Mouse (Mus musculus) midbrain, embryonic 16.5 days (tissue): ENCODE results near the gene Atp6v1e2. TPM values are rescaled to one million over a fixed set of nuclear protein-coding genes. Genes with fewer than 3 reads are reported as not detected.

Experiments
- ATAC-seq: fragments of 200-750 bp; cut with Nextera tagmentation; 2 replicates; pipeline ENCODE4 v1.8.0; 2017; ENCODE audit warnings: moderate TSS enrichment
- H3K27ac ChIP-seq: fragments of 300-500 bp; sonication (generic); 2 replicates; pipeline ENCODE4 v1.5.1; 2014; ENCODE audit warnings: mild to moderate bottlenecking, low read length, mixed read lengths
- H3K27me3 ChIP-seq: fragments of 300-500 bp; sonication (generic); 2 replicates; pipeline ENCODE4 v1.6.1; 2014; ENCODE audit warnings: low read depth, low read length, mixed read lengths; ENCODE audit not compliant: control insufficient read depth, insufficient read depth
- H3K36me3 ChIP-seq: fragments of 300-500 bp; sonication (generic); 2 replicates; pipeline ENCODE4 v1.6.1; 2014; ENCODE audit warnings: mild to moderate bottlenecking, low read length, moderate library complexity, mixed read lengths; ENCODE audit not compliant: control insufficient read depth, insufficient read depth
- H3K4me1 ChIP-seq: fragments of 300-500 bp; sonication (generic); 2 replicates; pipeline ENCODE4 v1.6.1; 2014; ENCODE audit warnings: mild to moderate bottlenecking, low read length, mixed read lengths; ENCODE audit not compliant: control insufficient read depth, insufficient read depth
- H3K4me2 ChIP-seq: fragments of 300-500 bp; sonication (generic); 2 replicates; pipeline ENCODE4 v1.6.1; 2014; ENCODE audit warnings: mild to moderate bottlenecking, low read length, mixed read lengths
- H3K4me3 ChIP-seq: fragments of 300-500 bp; sonication (generic); 2 replicates; pipeline ENCODE4 v1.5.1; 2014; ENCODE audit warnings: low read depth, mild to moderate bottlenecking, low read length, moderate library complexity, mixed read lengths
- H3K9ac ChIP-seq: fragments of 300-500 bp; sonication (generic); 2 replicates; pipeline ENCODE4 v1.6.1; 2014; ENCODE audit warnings: low read depth, low read length, mixed read lengths
- H3K9me3 ChIP-seq: fragments of 300-500 bp; sonication (generic); replicated peaks from 2 replicates; pipeline ENCODE4 v1.6.1; 2014; ENCODE audit warnings: mild to moderate bottlenecking, low read length, mixed read lengths; ENCODE audit not compliant: control insufficient read depth, poor library complexity, severe bottlenecking
- WGBS: fragments of 180-500 bp; shearing (Covaris S2); extraction: QIAGEN DNeasy Blood & Tissue Kit; methylation state at CpG from one replicate; pipeline ENCODE4 v1.1.7; 2014; 5-methylcytosine and 5-hydroxymethylcytosine counted together
- polyA plus RNA-seq: library from polyadenylated mRNA; unstranded; fragments of >200 nt; fragmentation: Nextera tagmentation; extraction: Ambion mirVana; gene quantifications from 2 replicates; pipeline ENCODE4 v1.2.1, GENCODE M21; 2015

Gene Atp6v1e2
- polyA plus RNA-seq, 1 experiment from 2014 or later, result not detected

GRCm38 (mm10) chr17:86905297-86906135, 42.2 kb downstream of the Atp6v1e2 start:
- ATAC-seq, result peak; percentile 69
- Histone ChIP-seq H3K4me1 (peaks cover 10% of the 10 kb centered on the region), H3K9me3 (no peaks in the 10 kb centered on the region), H3K9ac (no peak overlapping the region), H3K4me2 (no peak overlapping the region), H3K36me3 (no peaks in the 10 kb centered on the region), H3K27me3 (no peaks in the 10 kb centered on the region), H3K27ac (peak overlapping the region; percentile 50), H3K4me3 (no peak overlapping the region)
- WGBS, result 12% methylated on average over 19 of the region's 19 CpGs

GRCm38 (mm10) chr17:86904206-86904605, 43.5 kb downstream of the Atp6v1e2 start:
- ATAC-seq, result no peak
- H3K4me3 ChIP-seq, result no peak overlapping the region
- no peaks in the 10 kb centered on the region for H3K27me3 ChIP-seq
- no peak overlapping the region for H3K27ac ChIP-seq
- H3K9ac ChIP-seq, result no peak overlapping the region
- no peak overlapping the region for H3K4me2 ChIP-seq
- peaks cover 11% of the 10 kb centered on the region for H3K4me1 ChIP-seq
- no peaks in the 10 kb centered on the region for H3K36me3 ChIP-seq
- WGBS, result 78% methylated on average over 3 of the region's 3 CpGs
- H3K9me3 ChIP-seq, result no peaks in the 10 kb centered on the region

GRCm38 (mm10) chr17:86903596-86903995, 44.1 kb downstream of the Atp6v1e2 start:
- 64% methylated on average over 7 of the region's 7 CpGs for WGBS
- H3K27ac ChIP-seq, result no peak overlapping the region
- H3K9ac ChIP-seq, result no peak overlapping the region
- H3K36me3 ChIP-seq, result no peaks in the 10 kb centered on the region
- H3K4me1 ChIP-seq, result peaks cover 11% of the 10 kb centered on the region
- ATAC-seq, result no peak
- H3K4me3 ChIP-seq, result no peak overlapping the region
- H3K27me3 ChIP-seq, result no peaks in the 10 kb centered on the region
- no peak overlapping the region for H3K4me2 ChIP-seq
- H3K9me3 ChIP-seq, result no peaks in the 10 kb centered on the region

- no peaks in the 10 kb centered on the region for H3K36me3 ChIP-seq
- H3K4me3 ChIP-seq, result no peak overlapping the region
- no peak overlapping the region for H3K9ac ChIP-seq
- H3K27ac ChIP-seq, result no peak overlapping the region
- no peak overlapping the region for H3K4me2 ChIP-seq
- H3K9me3 ChIP-seq, result no peaks in the 10 kb centered on the region
- H3K4me1 ChIP-seq, result peaks cover 11% of the 10 kb centered on the region
- WGBS, result 94% methylated on average over 14 of the region's 14 CpGs
- no peak for ATAC-seq
- H3K27me3 ChIP-seq, result no peaks in the 10 kb centered on the region
These were observed 45.2 kb downstream of the Atp6v1e2 start for GRCm38 (mm10) chr17:86902399-86903067.

GRCm38 (mm10) chr17:86900564-86900963, 47.1 kb downstream of the Atp6v1e2 start:
- Histone ChIP-seq H3K9ac (no peak overlapping the region), H3K9me3 (no peaks in the 10 kb centered on the region), H3K36me3 (no peaks in the 10 kb centered on the region), H3K27me3 (no peaks in the 10 kb centered on the region), H3K27ac (no peak overlapping the region), H3K4me2 (no peak overlapping the region), H3K4me3 (no peak overlapping the region), H3K4me1 (peaks cover 9% of the 10 kb centered on the region)
- WGBS, result 79% methylated on average over 5 of the region's 5 CpGs
- no peak for ATAC-seq

GRCm38 (mm10) chr17:86899821-86900220, 47.9 kb downstream of the Atp6v1e2 start:
- 84% methylated on average over 5 of the region's 5 CpGs for WGBS
- Histone ChIP-seq H3K4me1 (peaks cover 5% of the 10 kb centered on the region; the same call in 1 of the 2 replicates), H3K9me3 (no peaks in the 10 kb centered on the region), H3K27me3 (no peaks in the 10 kb centered on the region), H3K36me3 (no peaks in the 10 kb centered on the region), H3K27ac (no peak overlapping the region), H3K9ac (no peak overlapping the region), H3K4me3 (no peak overlapping the region), H3K4me2 (no peak overlapping the region)
- no peak for ATAC-seq

GRCm38 (mm10) chr17:86897486-86898165, 50.1 kb downstream of the Atp6v1e2 start:
- no peak overlapping the region for H3K9ac ChIP-seq
- peaks cover 5% of the 10 kb centered on the region; the same call in 1 of the 2 replicates for H3K4me1 ChIP-seq
- H3K36me3 ChIP-seq, result no peaks in the 10 kb centered on the region
- H3K4me2 ChIP-seq, result no peak overlapping the region
- H3K4me3 ChIP-seq, result no peak overlapping the region
- 88% methylated on average over 6 of the region's 6 CpGs for WGBS
- ATAC-seq, result no peak
- no peak overlapping the region for H3K27ac ChIP-seq
- H3K9me3 ChIP-seq, result no peaks in the 10 kb centered on the region
- no peaks in the 10 kb centered on the region for H3K27me3 ChIP-seq

- Histone ChIP-seq H3K4me3 (no peak overlapping the region), H3K36me3 (no peaks in the 10 kb centered on the region)
- no peak for ATAC-seq
These were observed 52.5 kb downstream of the Atp6v1e2 start for GRCm38 (mm10) chr17:86895191-86895590.

More at GRCm38 (mm10) chr17:86895191-86895590, 52.5 kb downstream of the Atp6v1e2 start:
- no peaks in the 10 kb centered on the region for H3K27me3 ChIP-seq
- 80% methylated on average over 4 of the region's 4 CpGs for WGBS
- H3K4me1 ChIP-seq, result no peaks in the 10 kb centered on the region
- no peaks in the 10 kb centered on the region for H3K9me3 ChIP-seq
- no peak overlapping the region for H3K4me2 ChIP-seq
- H3K9ac ChIP-seq, result no peak overlapping the region
- H3K27ac ChIP-seq, result no peak overlapping the region
